Mouse (Mus musculus): ENCODE measurements around the gene Sult2a2. TPM values are rescaled to one million over a fixed set of nuclear protein-coding genes. Genes with fewer than 3 reads are reported as not detected.
"Not testable (repeated sequence)": the region's sequence is repeated elsewhere in the genome, so short reads cannot be mapped to it uniquely, and the experiment has no call there.

Sult2a2 gene
- not detected in 2 replicates for polyA plus RNA-seq (2015; fragmentation: Nextera tagmentation; extraction: Ambion mirVana)

GRCm38 (mm10) chr7:13733205-13733604 lies at the start of gene Sult2a2:
TSS of gene Sult2a2 (plus strand) at chr7:13733505.
- not testable (repeated sequence) for H3K9ac ChIP-seq; H3K27ac ChIP-seq; H3K4me2 ChIP-seq; H3K4me1 ChIP-seq; H3K27me3 ChIP-seq (replicated peaks); ATAC-seq (ENCODE audit: insufficient read depth, low FRiP score, low read depth); H3K9me3 ChIP-seq; H3K4me3 ChIP-seq (replicated peaks); H3K36me3 ChIP-seq
- WGBS: 83% methylated on average over 2 of the region's 2 CpGs

GRCm38 (mm10) chr7:13813913-13814312 lies 80.6 kb downstream of the Sult2a2 start:
- Histone ChIP-seq H3K9me3 (no peaks in the 10 kb centered on the region), H3K36me3 (no peaks in the 10 kb centered on the region), H3K4me1 (no peaks in the 10 kb centered on the region), H3K27ac (no peak overlapping the region), H3K4me2 (no peak overlapping the region), H3K9ac (no peak overlapping the region), H3K4me3 (replicated peaks) (no peak overlapping the region), H3K27me3 (replicated peaks) (no peaks in the 10 kb centered on the region)
- no peak for ATAC-seq (ENCODE audit: insufficient read depth, low FRiP score, low read depth)
- 81% methylated on average over 1 of the region's 1 CpGs for WGBS

Other genes starting within 250 kb of the Sult2a2 start
- not detected in 2 replicates for gene Bsph2, start 162.4 kb upstream of the Sult2a2 start, polyA plus RNA-seq (2015; fragmentation: Nextera tagmentation; extraction: Ambion mirVana)
- not detected in 2 replicates for gene Sult2a5, start 109.5 kb upstream of the Sult2a2 start, polyA plus RNA-seq (2015; fragmentation: Nextera tagmentation; extraction: Ambion mirVana)
- gene Sult2a1, start 103.9 kb downstream of the Sult2a2 start, polyA plus RNA-seq (2015; fragmentation: Nextera tagmentation; extraction: Ambion mirVana): 0.22 and 0.26 TPM in 2 replicates

All from stomach, embryonic 15.5 days (tissue).